8 mouse cellular contexts compared by ENCODE assay signal in the genomic region with DNA sequence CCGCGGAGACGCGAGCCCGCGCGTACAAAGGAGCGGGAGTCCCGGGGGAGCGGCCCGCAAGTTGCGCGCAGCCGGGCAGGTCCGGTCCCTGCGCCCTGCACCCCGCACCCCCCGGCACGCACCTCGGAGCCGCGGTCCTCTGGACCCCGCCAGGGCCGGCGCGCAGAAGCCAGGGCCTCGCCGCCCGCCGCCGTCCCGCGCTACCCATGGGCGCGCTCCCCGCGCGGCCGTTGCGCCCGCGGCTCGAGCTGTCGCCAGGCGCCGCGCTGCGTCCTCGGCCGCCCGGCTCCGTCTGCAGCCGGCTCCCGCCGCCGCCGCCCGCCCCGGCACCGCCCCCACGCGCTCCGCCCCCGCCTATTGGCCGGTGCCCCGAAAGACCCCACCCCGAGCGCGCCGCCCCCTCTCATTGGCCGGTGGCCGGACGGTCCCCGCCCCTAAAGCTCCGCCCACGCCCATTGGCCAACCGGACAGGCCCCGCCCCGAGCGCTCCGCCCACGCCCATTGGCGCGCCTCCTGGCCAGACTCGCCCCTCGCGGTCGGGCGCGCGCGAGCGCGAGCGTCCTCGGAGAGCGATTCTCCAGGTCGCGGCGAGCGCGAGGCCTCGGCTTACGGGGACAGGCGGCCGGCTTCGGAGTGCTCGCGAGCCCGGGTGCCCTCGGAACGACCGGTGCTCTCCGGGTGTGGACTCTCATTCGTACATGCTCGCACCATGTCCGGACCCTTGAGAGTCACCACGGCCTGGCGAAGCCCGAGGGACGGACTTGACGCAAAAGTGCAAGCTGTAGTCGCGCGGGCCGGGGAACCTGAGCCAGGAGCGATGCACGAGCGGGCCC. TPM values are rescaled to one million over a fixed set of nuclear protein-coding genes. Genes with fewer than 3 reads are reported as not detected.
DNase-seq lines count a peak whose midpoint lies in the region; ATAC-seq and TF ChIP-seq lines count a peak whose summit lies in the region.

A gene (minus strand): TSS at position 276 of the 833 bp plus-strand sequence.

- under 1% methylated on average over 123 of the region's 129 CpGs for WGBS in lung, embryonic 15.5 days
- 1% methylated on average over 126 of the region's 129 CpGs for WGBS in olfactory bulb, adult 2 months

- H3K27ac ChIP-seq in lung, embryonic 15.5 days, result peak within 1 kb of the TSS; percentile 68
- no peak within 1 kb of the TSS for H3K27ac ChIP-seq in olfactory bulb, adult 2 months (ENCODE audit: insufficient read depth, low read depth, low read length)

- DNase-seq in MN1 (ENCODE audit: low spot score), result peak; percentile 100
- DNase-seq in cerebellum, adult 8-10 months, result peak; percentile 99
- peak; percentile 95 for DNase-seq in forelimb bud, embryonic 11.5 days (ENCODE audit: low read depth, low spot score)
- peak; percentile 88 for DNase-seq in layer of hippocampus, adult 9-10 months (ENCODE audit: low spot score)
- peak; percentile 94 to 95 for DNase-seq in thymus, adult 18-20 months

- H3K9ac ChIP-seq in lung, embryonic 15.5 days, result peak within 1 kb of the TSS; percentile 72

- H3K36me3 ChIP-seq in lung, embryonic 15.5 days, result no peaks in the 10 kb centered on the region

- H3K4me1 ChIP-seq in lung, embryonic 15.5 days, result peaks cover 30% of the 10 kb centered on the region
- H3K4me1 ChIP-seq in olfactory bulb, adult 2 months (ENCODE audit: control insufficient read depth, insufficient read depth, low read length), result peaks cover 6% of the 10 kb centered on the region

- H3K4me2 ChIP-seq in lung, embryonic 15.5 days, result peak within 1 kb of the TSS; percentile 89

- H3K9me3 ChIP-seq in lung, embryonic 15.5 days, result no peaks in the 10 kb centered on the region

- TF ChIP-seq CTCF in olfactory bulb, adult 2 months (IDR thresholded peaks at IDR 0.05; ENCODE audit: insufficient read depth, low read depth, low read length), result no peak

- ATAC-seq in hematopoietic stem cell, adult 5-6 weeks (replicated peaks in 1 of 2; ENCODE audit: insufficient read depth in 1 of 2, low FRiP score in 2 of 2, low TSS enrichment in 1 of 2, low read depth in 1 of 2, poor library complexity in 2 of 2, severe bottlenecking in 2 of 2), result peak; percentile 75 to 81
- ATAC-seq in lung, embryonic 15.5 days (ENCODE audit: borderline replicate concordance, extremely low read depth, low FRiP score, low TSS enrichment), result peak; percentile 91

- H3K27me3 ChIP-seq in lung, embryonic 15.5 days, result no peaks in the 10 kb centered on the region

- H3K4me3 ChIP-seq in lung, embryonic 15.5 days, result peak within 1 kb of the TSS; percentile 77
- peak within 1 kb of the TSS; percentile 80 for H3K4me3 ChIP-seq in olfactory bulb, adult 2 months (ENCODE audit: insufficient read depth, low read depth, low read length)

- peak; percentile 36; the same call in 1 of the 2 replicates for TF ChIP-seq POLR2A in olfactory bulb, adult 2 months (IDR thresholded peaks at IDR 0.05; ENCODE audit: insufficient read depth, low read depth, low read length)

RNA-seq across cellular contexts. Expression of the gene that starts here (rescaled TPM):
- 0.94 and 2.4 TPM in 2 replicates for total RNA-seq in hematopoietic stem cell, adult 5-6 weeks (2017)
- polyA plus RNA-seq in lung, embryonic 15.5 days (2015; fragmentation: Nextera tagmentation; extraction: Ambion mirVana), result 13.4 and 15.6 TPM in 2 replicates
- polyA plus RNA-seq in olfactory bulb, adult 2 months (2012; ENCODE audit: insufficient read depth, insufficient read length, low replicate concordance, missing spikeins), result 47.6 TPM in 1 of 2 replicates, not detected in the other
